Mouse (Mus musculus): ENCODE measurements around the gene Pgap3.

DNA sequence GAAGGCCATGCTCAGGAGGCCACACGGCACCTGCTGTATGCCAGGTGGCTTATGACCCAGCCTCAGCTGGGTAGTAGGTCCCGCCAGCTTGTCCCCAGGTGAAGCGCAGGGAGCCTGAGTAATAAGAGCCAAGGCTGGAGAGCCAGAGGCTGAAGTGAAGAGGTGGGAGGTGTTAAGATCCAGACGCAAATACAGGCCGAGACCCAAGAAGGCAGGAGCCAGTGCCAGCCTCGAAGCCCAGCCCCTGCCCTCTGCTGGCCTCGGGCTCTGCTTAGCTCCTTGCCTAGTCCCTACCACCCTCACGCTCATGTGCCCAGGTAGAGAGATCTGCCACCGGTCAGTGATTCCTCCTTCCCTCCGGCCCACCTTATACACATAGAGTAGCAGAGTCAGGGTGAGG lies 12.0 kb downstream of the Pgap3 start:
- TF ChIP-seq CTCF (IDR thresholded peaks at IDR 0.05) (peak; percentile 23; the same call in 1 of the 2 replicates), EP300 (IDR thresholded peaks at IDR 0.05) (no peak)
